Mouse (Mus musculus): ENCODE measurements around the gene Cst6.
"Not testable (repeated sequence)": the region's sequence is repeated elsewhere in the genome, so short reads cannot be mapped to it uniquely, and the experiment has no call there.

Cst6 gene

DNA sequence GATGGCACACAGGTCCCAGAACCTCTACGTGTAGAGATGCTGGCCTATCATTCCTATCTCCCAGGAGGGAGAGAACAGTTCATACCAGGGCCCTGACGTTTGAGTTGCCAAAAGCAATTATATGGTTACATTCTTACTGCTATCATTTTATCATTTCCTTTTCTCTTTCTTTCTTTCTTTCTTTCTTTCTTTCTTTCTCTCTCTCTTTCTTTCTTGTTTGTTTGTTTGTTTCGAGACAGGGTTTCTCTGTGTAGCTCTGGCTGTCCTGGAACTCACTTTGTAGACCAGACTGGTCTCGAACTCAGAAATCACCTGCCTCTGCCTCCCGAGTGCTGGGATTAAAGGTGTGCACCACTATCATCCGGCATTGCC lies at the start of gene Cst6:
TSS of gene Cst6 (minus strand) at position 73 of the 372 bp plus-strand sequence.
- not testable (repeated sequence) for DNase-seq (ENCODE audit: low spot score)

DNA sequence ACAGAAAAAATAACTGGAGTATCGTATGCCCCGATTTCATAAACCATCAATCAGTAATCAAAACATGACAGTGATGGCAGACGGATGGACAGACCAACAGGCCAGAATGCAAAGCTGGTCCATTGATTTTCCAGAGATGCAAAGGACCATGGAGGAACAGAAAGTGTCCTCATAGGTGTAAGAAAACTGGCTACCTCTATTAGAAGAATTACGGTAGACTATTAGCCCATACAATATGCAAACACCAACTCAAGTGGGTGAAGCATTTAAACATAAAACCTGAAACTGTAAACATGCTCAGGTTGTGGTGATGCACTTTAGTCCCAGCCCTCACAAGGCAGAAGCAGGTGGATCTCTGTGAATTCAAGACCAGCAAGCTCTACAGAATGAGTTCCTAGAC lies 46.0 kb upstream of the Cst6 start:
- DNase-seq (ENCODE audit: low spot score), result no peak

DNA sequence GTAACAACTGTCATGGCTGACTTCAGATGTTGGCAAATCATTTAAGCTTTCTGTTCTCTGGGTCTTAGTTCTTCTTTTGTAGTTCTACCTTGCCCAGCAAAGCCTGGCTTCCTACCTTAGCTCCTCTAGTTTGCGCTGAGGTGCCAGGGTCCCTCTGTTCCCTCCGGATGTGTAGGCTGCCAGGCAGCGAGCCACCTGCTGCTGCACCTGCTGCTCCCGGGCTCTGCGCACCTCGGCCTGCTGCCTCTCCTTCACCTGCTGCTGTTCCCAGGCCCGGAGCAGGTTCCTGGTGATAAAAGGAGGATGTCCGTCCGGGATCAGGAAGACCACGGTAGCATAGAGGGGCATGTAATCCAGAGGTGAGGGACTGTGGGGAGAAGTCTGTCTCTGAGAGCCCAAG lies 44.8 kb upstream of the Cst6 start:
- no peak for DNase-seq (ENCODE audit: low spot score)

DNA sequence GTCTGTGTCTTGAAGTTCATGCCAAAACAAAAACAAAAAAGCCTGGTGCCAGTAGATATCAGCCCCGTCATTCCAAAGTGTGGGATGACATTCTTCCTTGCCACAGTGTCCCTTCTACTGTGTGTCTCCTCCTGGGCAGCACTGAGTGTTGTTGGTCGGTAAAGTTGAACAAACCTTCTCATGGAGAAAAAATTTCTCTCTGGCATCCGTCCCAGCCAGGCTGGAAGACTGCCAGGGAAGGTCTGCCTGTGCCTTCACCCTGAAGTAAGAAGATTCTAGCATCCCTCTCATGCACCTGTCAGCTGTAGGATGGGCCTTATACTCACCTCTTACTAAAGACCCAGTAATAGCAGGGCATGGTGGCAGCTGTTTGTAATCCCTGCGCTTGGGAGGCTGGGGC lies 43.5 kb upstream of the Cst6 start:
- DNase-seq (ENCODE audit: low spot score), result peak; percentile 66

DNA sequence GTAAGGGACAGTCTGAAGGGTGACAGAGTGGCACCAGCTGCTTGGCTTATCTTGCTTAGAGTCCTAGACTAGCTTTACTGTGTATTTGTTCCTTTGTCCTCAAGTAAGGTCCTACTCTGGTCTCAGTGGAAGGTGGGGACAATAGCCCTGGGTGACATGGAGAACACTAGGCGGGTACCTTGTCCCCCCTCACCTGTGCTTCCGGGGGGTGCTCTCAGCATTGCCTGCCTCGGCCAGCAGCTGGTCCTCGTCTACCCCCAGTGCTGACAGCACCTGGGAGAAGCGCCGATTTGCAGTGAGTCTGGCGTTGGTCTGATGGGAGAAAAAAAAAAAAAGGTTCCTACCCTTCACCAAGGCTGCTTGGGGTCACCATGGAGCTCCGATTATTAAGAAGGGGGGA lies 41.0 kb upstream of the Cst6 start:
- DNase-seq (ENCODE audit: low spot score), result no peak

DNA sequence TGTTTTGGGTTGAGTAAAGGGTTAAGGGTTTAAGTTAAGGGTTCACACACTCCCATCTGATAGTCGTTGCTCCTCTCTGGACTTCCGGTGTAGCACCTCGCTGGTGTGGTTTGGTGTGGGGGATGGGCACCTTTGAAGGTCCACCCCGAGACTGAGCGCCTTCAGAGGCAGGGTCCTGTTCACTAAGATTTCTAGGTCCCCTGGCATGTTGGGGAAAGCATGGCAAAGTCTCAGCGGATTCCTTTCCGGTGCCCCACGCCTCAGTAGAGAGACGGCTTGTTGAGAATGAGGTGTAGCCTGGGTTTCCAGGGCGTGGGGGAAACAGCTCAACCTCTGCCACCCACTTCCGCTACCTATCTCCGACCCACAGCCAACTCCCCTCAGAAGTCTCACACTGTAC lies 40.3 kb upstream of the Cst6 start:
- DNase-seq (ENCODE audit: low spot score), result no peak

DNA sequence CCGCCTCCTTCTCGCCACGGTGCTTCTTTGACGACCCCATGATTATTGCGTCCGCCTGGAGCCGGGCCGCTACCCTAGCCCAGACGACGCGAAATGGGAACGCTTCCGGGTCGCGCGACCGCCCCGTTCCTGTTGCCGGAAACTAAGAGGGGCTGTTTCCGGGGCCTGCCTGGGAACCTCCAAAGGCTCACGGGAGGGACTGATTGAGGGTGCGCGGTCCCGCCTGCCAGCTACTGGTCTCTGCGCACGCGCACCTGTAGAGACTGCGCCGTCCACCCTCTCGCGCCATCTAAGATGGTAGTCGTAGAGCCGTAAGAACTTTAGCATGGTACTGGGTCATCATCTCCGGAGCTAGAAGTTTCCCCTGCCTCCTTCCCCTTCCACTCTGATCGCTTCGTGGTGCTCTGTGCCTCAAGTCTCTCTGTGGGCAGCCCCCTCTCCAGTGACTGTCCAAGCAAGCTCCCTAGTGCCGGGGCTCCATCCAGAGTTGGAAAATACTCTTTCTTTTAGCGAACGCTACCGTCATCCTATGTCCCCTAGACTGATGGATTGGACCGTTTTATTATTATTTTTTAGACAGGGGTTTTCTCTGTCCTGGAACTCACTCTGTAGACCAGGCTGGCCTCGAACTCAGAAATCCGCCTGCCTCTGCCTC lies 39.3 kb upstream of the Cst6 start, which contains the start of gene Sart1:
TSS of gene Sart1 (minus strand) at position 116 of the 655 bp plus-strand sequence.
- DNase-seq (ENCODE audit: low spot score), result peak; percentile 77

DNA sequence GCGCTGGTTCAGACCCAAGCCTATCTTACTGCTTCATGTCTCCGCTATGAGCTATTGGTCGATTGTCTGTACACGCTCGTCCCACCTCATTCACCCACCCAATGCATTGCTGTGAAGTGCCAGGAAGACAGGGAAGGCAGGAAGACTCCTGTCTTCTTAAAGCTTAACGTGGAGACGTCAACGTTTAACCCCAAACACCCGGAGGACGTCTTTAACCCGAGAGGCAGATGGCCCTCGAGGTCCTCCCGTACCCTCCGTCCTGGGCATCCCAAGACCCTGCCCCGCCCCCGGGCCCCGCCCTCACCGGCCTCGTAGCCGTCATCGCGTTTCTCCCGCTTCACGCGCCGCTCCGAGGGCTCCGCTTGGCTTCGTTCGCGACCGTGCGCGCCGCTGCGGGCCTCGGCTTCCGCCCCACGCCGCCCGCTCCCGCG lies 38.7 kb upstream of the Cst6 start:
- no peak for DNase-seq (ENCODE audit: low spot score)

DNA sequence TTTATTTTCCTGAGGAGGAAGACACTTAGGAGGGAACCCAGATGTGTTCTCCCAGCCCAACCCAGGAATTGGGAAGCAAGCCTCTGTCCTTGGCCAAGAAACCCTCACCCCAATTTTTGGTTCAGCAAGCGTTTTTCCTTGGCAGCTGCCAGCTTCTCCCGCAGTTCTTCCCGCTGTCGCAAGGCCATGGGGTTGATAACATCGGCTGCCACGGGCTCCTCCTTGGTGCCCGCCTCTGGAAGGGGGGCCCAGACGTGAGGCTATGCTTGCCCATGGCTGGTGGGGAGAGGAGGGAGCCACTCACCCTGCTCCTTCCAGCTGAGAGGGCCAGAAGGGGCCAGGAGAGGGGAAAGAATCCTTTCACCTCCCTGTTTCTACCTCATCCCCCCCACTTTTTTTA lies 35.3 kb upstream of the Cst6 start:
- no peak for DNase-seq (ENCODE audit: low spot score)

DNA sequence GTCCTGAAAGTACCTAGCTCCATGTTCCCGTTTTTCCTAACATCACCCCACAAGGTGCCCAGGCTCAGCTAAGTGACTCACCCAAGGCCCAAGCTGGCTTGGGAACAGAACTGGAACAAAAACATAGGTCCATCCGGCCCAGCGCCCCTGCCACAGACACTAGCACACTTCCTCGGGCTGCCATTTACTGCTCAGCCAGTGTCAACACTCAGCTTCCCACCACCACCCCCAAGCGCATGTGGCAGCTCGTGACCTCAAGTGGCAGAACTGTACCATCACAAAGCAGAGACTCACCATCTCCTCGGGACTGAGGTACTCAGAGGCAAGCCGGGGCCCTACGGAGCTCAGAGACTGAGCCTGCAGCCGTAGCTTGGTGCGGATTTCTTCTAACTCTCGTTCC lies 34.0 kb upstream of the Cst6 start:
- DNase-seq (ENCODE audit: low spot score), result no peak

DNA sequence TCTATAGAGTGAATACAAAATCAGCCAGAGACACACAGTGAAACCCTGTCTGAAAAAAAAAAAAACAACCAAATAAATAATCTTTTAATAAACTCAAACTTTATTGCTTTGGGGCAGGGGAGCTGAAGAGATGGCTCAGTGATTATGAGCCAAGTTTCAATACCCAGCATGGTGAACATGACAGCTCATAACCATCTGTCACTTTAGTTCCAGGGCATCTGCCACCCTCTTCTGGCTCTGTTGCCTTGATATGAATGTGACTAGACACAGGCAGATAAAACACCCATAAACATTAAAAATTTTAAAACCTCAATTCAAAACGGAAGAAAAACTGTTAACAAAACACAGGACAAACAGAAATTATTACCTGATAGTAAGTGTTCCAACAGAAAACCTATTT lies 28.1 kb upstream of the Cst6 start:
- no peak for DNase-seq (ENCODE audit: low spot score)

DNA sequence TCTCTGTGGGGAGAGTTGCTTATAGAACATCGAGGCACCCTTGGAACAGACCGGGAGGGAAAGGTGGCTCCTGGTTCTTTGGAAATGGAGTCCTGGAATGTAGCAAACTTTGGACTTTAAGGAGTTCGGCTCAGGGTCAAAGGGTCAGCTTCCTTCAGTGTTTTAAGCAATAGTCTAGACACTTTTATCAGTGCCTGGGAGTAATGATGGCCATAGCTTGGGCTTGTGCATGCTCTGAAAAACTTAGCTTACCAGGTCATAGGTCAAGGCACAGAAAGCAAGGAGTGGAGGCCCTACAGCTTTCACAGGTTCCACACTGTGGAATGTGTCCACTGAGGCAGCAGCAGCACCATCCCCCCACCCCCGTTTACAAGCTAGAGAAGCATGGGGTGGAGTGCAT lies 25.4 kb upstream of the Cst6 start:
- no peak for DNase-seq (ENCODE audit: low spot score)

DNA sequence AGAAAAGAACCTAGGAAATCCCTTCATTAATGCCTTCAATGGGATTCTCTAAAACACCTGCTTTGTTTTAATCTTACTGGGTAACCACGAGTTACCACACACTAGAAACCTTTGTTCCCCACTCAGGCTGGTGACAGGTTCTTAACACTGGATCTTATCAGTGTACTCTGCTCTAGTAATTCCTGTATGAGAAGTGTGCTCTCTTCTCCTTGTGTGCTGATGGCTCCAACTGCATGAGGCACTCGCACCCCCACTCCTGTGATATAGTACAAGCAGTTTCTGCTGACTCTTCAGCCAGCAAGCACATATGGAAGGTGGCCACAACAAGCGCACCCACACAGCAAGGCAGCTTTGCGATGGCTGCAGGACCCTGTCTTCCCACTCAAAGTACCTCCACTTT lies 24.8 kb upstream of the Cst6 start:
- DNase-seq (ENCODE audit: low spot score), result no peak

DNA sequence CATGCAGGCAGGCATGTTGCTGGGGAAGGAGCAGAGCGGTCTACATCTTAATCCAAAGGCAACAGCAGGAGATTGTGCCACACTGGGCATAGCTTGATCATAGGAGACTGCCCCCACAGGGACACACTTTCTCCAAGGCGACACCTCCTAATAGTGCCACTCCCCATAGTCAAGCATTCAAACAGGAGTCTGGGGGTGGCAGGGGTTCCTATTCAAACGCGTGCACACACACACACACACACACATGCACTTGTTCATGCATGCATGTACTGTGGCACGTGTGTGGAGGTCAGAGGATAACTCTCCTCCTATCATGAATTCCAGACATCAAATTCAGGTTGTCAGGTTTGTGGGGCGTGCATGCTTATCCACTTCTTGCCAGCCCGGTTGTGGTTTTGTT lies 23.4 kb upstream of the Cst6 start:
- no peak for DNase-seq (ENCODE audit: low spot score)

DNA sequence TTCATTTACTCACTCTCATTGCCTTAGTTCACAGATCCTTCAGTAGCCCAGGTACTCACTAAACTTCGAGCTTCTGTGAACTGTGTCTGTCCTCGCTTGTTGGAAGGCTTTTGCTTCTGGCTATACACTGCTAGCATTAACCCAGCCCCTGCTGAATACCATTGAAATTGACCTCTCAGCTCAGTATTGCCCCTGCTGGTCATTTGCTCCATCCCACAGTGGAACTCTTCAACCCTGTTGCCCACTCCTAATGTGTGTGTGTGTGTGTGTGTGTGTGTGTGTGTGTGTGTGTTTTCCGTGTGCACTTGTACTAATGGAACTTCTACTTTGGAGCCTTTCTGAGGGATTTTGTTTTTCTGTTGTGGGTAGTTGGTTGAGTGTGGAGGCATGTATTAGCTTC lies 21.6 kb upstream of the Cst6 start:
- DNase-seq (ENCODE audit: low spot score), result no peak

DNA sequence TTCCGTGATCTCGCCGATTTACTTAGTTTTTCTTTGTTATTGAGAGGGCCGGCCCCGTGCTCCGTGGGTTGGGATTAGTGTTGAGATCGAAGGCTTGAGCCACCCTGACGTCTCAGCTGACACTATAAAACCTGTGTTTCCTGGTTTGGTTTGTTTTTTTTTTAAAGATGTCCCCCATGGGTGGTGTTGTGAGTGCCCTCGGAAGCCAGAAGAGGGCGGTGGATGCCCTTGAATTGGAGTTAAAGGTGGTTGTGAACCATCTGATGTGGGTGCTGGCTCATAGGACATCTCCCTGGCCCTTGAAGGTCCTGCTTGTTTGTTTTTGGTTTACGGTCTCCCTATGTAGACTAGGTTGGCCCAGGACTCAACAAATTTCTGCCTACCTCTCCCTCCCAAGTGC lies 18.1 kb upstream of the Cst6 start:
- DNase-seq (ENCODE audit: low spot score), result no peak

DNA sequence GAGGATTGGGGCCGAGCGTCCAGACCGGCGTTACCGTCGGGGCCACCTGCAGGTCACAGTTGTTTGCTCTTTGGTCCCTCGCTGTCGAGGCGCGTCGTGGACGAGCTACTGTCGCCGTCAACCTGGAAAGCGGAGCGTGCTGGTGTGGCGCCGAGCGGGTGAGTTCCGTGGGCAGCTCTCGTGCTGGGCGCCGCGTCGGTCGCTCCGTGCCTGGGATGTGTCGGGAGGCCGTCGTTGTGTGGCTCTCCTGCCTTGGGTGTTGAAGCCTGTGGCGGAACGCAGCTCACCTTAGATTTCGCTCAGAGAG lies 17.6 kb upstream of the Cst6 start, which contains the start of gene Banf1:
TSS of gene Banf1 (minus strand) at position 116 of the 307 bp plus-strand sequence.
- no peak for DNase-seq (ENCODE audit: low spot score)

DNA sequence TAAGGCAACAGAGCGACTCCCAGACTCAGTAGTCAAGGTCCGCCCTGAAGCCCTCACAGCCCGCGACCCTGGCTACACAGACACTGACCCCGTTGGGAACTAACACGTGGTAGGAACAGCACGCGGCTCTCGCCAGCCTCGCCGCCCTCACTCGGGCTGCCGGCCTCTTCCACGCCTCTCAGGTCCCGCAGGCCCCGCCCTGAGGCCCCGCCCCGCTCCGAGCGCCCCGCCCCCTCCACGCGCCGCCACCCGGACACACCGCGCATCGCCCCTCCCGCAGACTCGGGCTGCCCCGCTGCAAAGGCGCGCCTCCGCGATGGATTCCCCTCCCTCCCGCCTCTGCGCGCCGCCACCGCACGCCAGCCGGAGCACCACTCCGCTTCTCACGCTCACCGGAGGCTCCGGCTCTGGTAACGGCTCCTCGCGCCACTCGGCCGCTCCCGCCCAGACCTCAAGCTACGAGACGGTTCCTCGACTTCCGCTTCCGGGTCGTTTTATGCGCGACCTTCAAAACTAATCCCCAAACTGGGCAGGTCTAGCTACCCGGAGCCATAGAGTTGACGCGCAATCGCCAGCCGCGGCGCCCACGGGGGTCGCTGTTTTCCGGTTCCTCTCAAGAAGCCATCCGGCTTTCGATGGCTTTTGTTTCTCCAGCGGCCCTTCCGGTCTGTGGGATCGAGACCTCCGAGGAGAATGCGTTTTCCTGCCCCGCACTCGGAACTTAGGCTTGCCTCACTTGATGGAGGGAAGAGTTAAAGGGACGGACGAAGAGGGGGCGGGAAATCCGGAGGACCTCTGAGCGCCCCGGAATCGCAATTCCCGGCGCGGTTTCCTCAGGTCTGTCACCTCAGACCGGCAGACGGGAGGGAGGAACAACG lies 17.0 kb upstream of the Cst6 start, which contains the start of gene Eif1ad:
TSS of gene Eif1ad (plus strand) at position 567 of the 878 bp plus-strand sequence.
- DNase-seq (ENCODE audit: low spot score), result peak; percentile 97

DNA sequence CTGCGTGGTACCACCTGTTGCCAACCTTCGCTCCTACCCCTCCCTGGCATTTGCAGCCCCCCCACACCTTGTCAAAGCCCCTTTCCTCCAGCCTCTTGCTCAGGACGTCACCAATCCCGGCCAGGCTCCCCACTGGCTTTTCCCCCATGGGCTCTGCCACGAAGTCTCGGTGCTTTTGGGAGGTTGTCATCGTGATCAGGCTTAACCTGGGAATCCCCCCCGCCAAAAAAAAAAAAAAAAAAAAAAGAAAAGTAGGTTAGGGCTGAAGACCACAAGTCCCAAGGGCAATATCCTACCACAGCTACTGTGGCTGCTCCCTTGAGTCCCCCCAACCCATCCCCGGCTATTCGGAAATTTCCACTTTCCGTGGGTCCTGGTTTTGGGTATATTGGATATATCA lies 16.4 kb upstream of the Cst6 start:
- no peak for DNase-seq (ENCODE audit: low spot score)

DNA sequence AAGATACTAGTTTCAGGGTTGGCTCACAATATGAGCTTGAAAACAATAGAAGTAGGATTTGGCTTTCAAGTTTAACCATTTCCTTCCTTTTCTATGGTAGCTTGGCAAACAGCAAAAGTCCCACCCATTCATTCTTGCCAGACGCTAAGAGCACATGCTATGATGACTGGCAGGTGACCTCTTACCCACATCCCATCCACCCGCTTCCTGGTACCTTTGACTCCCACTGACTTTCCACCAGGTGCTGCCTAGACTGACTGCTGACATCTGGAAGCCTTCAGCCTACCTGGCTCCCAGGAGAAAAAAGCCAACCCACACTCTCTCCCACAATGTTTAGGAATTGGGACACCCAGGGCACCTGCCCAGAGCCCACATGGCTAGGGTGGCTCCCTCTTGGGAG lies 14.8 kb upstream of the Cst6 start:
- DNase-seq (ENCODE audit: low spot score), result no peak

DNA sequence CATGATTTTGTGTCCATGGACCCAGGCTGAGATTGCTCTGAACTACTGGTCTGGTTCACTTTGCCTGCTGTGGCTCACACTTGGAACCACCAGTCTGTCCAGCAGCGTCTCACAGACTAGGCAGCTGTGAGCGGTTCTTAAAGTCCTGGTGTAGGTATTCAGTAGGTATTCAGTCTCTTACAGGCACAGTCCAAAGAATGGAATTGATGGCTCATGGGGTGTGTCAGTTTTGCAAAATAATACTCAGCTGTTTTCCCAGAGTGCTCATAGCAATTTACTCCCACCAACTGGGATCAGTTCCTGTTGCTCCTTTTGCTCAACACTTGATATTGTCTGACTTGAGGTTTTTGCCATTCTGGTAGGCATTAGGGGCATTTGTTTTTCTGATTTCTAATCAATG lies 12.8 kb upstream of the Cst6 start:
- DNase-seq (ENCODE audit: low spot score), result no peak

DNA sequence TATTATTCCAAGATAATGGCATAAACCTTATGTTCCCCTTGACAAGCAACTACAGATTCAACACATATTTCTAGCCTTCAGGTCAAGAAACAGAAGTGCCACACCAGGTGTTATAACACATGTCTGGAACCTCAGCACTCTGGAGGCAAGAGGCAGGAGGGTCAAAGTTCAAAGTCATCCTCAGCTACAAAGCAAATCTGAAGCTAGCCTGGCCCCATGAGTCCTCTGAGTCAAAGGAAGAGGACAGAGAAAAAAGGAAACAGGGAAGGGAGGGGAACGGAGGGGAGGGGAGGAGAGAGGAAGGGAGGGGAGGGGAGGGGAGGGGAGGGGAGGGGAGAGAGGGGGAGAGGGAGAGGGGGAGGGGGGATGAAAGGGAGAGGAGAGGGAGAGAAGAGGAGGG lies 6.7 kb upstream of the Cst6 start:
- no peak for DNase-seq (ENCODE audit: low spot score)

DNA sequence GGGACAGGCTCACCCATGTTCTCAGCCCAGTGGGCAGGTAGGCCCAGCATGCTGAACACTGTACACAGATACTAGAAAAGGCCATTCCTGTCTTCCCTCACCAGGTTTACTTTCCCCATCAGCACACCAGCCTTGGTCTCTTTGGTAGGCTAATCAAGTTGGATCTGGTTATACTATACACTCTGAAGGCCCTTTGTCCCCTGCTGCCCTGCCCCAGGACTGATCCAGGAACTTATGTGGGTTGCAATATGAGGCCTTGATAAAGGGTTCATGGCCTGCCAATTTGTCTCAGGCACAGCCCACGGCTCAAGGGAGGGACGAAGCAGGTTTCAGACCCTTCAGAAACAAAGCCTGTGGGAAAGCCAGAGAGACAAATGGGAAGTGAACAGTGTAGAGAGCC lies 4.2 kb upstream of the Cst6 start:
- DNase-seq (ENCODE audit: low spot score), result no peak

Data from ovary, postnatal 10 days (tissue).